Mouse (Mus musculus) lung, postnatal 0 days (tissue): ENCODE data around the gene Tmem229a.

ENCODE experiments used
- CTCF ChIP-seq: IDR thresholded peaks from 2 replicates; pipeline ENCODE4 v1.5.1; 2016; ENCODE audit warnings: antibody characterized with exemption, mild to moderate bottlenecking
- EP300 ChIP-seq: IDR thresholded peaks from 2 replicates; pipeline ENCODE4 v1.6.1; 2016; ENCODE audit warnings: antibody characterized with exemption, mild to moderate bottlenecking, control low read depth

- TF ChIP-seq CTCF, result no peak
- no peak for TF ChIP-seq EP300
Observed at GRCm38 (mm10) chr6:24967726-24968125, 11.6 kb upstream of the Tmem229a start.
